Mouse (Mus musculus) CH12.LX (cell line): ENCODE measurements at regions not wholly inside any gene's neighbourhood (a gene's known extent, or its start where the extent isn't known, plus 50 kb on each side); places are given as distances from the start of the nearest gene placed in this dataset.

ENCODE experiments used
- DNase-seq: peaks from one replicate; pipeline ENCODE4 v3.0.0-alpha.2; 2013; ENCODE audit errors: extremely low read depth
- H3K27ac ChIP-seq: 2 replicates; pipeline ENCODE4 v1.5.1; 2012; ENCODE audit warnings: low read depth, mild to moderate bottlenecking, control low read depth, moderate library complexity; ENCODE audit not compliant: insufficient read depth
- H3K27me3 ChIP-seq: replicated peaks from 2 replicates; pipeline ENCODE3; 2012; ENCODE audit warnings: inconsistent platforms
- H3K36me3 ChIP-seq, 2 experiments: replicated peaks in 1 of 2; 2 replicates each; pipeline versions ENCODE3 to v1.6.1; 2012; ENCODE audit warnings: inconsistent platforms in 1 of 2, low read length in 1 of 2, mild to moderate bottlenecking in 1 of 2, mixed read lengths in 1 of 2, moderate library complexity in 1 of 2; ENCODE audit not compliant: control insufficient read depth in 1 of 2, insufficient read depth in 1 of 2
- H3K4me1 ChIP-seq, 2 experiments: 2 replicates each; pipeline ENCODE4 v1.6.1; 2012; ENCODE audit warnings: inconsistent platforms in 1 of 2, moderate library complexity in 1 of 2; ENCODE audit not compliant: insufficient read depth in 2 of 2, control insufficient read depth in 1 of 2
- H3K4me2 ChIP-seq: 2 replicates; pipeline ENCODE4 v1.6.1; 2012; ENCODE audit warnings: low read depth, mild to moderate bottlenecking, control low read depth; ENCODE audit not compliant: poor library complexity, insufficient read depth, severe bottlenecking
- H3K4me3 ChIP-seq, 3 experiments: fragments of 150-350 bp in 1 of 3; sonication (generic) in 1 of 3; replicated peaks in 1 of 3; 2 replicates each; pipeline versions ENCODE3 to v1.5.1; 2011 to 2012; ENCODE audit warnings: low read depth in 2 of 3, low read length in 2 of 3, mild to moderate bottlenecking in 2 of 3, moderate library complexity in 2 of 3, control low read depth in 1 of 3, improper control_type of control experiment in 1 of 3, inconsistent platforms in 1 of 3, mixed read lengths in 1 of 3; ENCODE audit not compliant: poor library complexity in 1 of 3
- H3K79me2 ChIP-seq: replicated peaks from 2 replicates; pipeline ENCODE4 v1.6.1; 2012; ENCODE audit warnings: mild to moderate bottlenecking, moderate library complexity; ENCODE audit not compliant: control insufficient read depth, poor library complexity, insufficient read depth, severe bottlenecking; ENCODE audit errors: extremely low read depth
- H3K9ac ChIP-seq: 2 replicates; pipeline ENCODE4 v1.6.1; 2012; ENCODE audit warnings: low read depth, mild to moderate bottlenecking, control low read depth, moderate library complexity; ENCODE audit not compliant: insufficient read depth
- H3K9me3 ChIP-seq: replicated peaks from 2 replicates; pipeline ENCODE3; 2012; ENCODE audit warnings: low read length, inconsistent platforms, mixed read lengths
- CHD1 ChIP-seq: IDR thresholded peaks from 2 replicates; pipeline ENCODE4 v1.6.1; 2012; ENCODE audit warnings: low read depth, low read length, improper control_type of control experiment, inconsistent platforms
- ELF1 ChIP-seq: IDR thresholded peaks from 2 replicates; pipeline ENCODE4 v1.6.1; 2014; ENCODE audit warnings: low read depth, mild to moderate bottlenecking, inconsistent platforms, low read length, improper control_type of control experiment
- EP300 ChIP-seq: IDR thresholded peaks from 2 replicates; pipeline ENCODE4 v1.6.1; 2011; ENCODE audit warnings: low read length, improper control_type of control experiment
- ETS1 ChIP-seq: conservative IDR thresholded peaks from 2 replicates; pipeline ENCODE4 v1.6.1; 2012; ENCODE audit warnings: low read depth, mild to moderate bottlenecking, inconsistent platforms, low read length, improper control_type of control experiment, moderate library complexity
- GABPA ChIP-seq: IDR thresholded peaks from 2 replicates; pipeline ENCODE4 v1.6.1; 2012; ENCODE audit warnings: low read depth, low read length, improper control_type of control experiment, inconsistent platforms; ENCODE audit not compliant: insufficient replicate concordance
- HCFC1 ChIP-seq: IDR thresholded peaks from 2 replicates; pipeline ENCODE4 v1.6.1; 2012; ENCODE audit warnings: low read depth, mild to moderate bottlenecking, inconsistent platforms, low read length, improper control_type of control experiment
- IRF4 ChIP-seq: IDR thresholded peaks from 2 replicates; pipeline ENCODE4 v1.6.1; 2014; ENCODE audit warnings: low read depth, mild to moderate bottlenecking, inconsistent platforms, low read length, improper control_type of control experiment
- JUN ChIP-seq: IDR thresholded peaks from 2 replicates; pipeline ENCODE4 v1.6.1; 2011; ENCODE audit warnings: low read depth, mild to moderate bottlenecking, low read length, improper control_type of control experiment, moderate library complexity; ENCODE audit not compliant: insufficient read depth
- JUND ChIP-seq: conservative IDR thresholded peaks from 2 replicates; pipeline ENCODE4 v1.6.1; 2011; ENCODE audit warnings: low read depth, low read length, improper control_type of control experiment
- KAT2A ChIP-seq: IDR thresholded peaks from 2 replicates; pipeline ENCODE4 v1.6.1; 2012; ENCODE audit warnings: low read length, improper control_type of control experiment, inconsistent platforms; ENCODE audit not compliant: insufficient replicate concordance
- MAZ ChIP-seq: IDR thresholded peaks from 2 replicates; pipeline ENCODE4 v1.6.1; 2012; ENCODE audit warnings: low read depth, mild to moderate bottlenecking, inconsistent platforms, low read length, improper control_type of control experiment, moderate library complexity
- MXI1 ChIP-seq: IDR thresholded peaks from 2 replicates; pipeline ENCODE4 v1.6.1; 2011; ENCODE audit warnings: mild to moderate bottlenecking, low read depth, low read length, improper control_type of control experiment
- NELFE ChIP-seq: IDR thresholded peaks from 2 replicates; pipeline ENCODE4 v1.6.1; 2011; ENCODE audit warnings: low read depth, low read length, improper control_type of control experiment
- PAX5 ChIP-seq: IDR thresholded peaks from 2 replicates; pipeline ENCODE4 v1.6.1; 2012; ENCODE audit warnings: low read length, inconsistent platforms, mixed read lengths
- RCOR1 ChIP-seq: conservative IDR thresholded peaks from 2 replicates; pipeline ENCODE4 v1.6.1; 2012; ENCODE audit warnings: low read depth, mild to moderate bottlenecking, inconsistent platforms, low read length, improper control_type of control experiment
- TBP ChIP-seq: conservative IDR thresholded peaks from 2 replicates; pipeline ENCODE4 v1.6.1; 2011; ENCODE audit warnings: low read depth, low read length, improper control_type of control experiment
- TCF12 ChIP-seq: IDR thresholded peaks from 2 replicates; pipeline ENCODE4 v1.6.1; 2014; ENCODE audit warnings: low read depth, mild to moderate bottlenecking, inconsistent platforms, low read length, improper control_type of control experiment
- USF1 ChIP-seq: IDR thresholded peaks from 2 replicates; pipeline ENCODE4 v1.6.1; 2014; ENCODE audit warnings: low read depth, mild to moderate bottlenecking, inconsistent platforms, low read length, improper control_type of control experiment
- USF2 ChIP-seq: conservative IDR thresholded peaks from 2 replicates; pipeline ENCODE4 v1.6.1; 2011; ENCODE audit warnings: low read depth, low read length, improper control_type of control experiment
- ZC3H11A ChIP-seq: IDR thresholded peaks from 2 replicates; pipeline ENCODE4 v1.6.1; 2012; ENCODE audit warnings: low read depth, mild to moderate bottlenecking, inconsistent platforms, low read length, improper control_type of control experiment
- dilution Hi-C: fragments of 300-500 bp; cut with MboI; formaldehyde crosslinking; loops from 2 replicates; pipeline ENCODE4 v1.14.3; 2020; ENCODE audit warnings: low sequenced_read_pairs; ENCODE audit not compliant: extremely low pct_unique_long_range_greater_than_20kb, extremely low pct_ligation_motif_present
- in situ Hi-C: fragments of 300-500 bp; cut with MboI; formaldehyde crosslinking; loops from 3 replicates; pipeline ENCODE4 v1.14.3; 2019; ENCODE audit warnings: low sequenced_read_pairs, low pct_ligation_motif_present, low pct_unique_long_range_greater_than_20kb, mixed read lengths

- dilution Hi-C loops: no loop called here
- no peak overlapping the region for H3K27ac ChIP-seq
- H3K4me3 ChIP-seq: no peak overlapping the region
- no peaks in the 10 kb centered on the region for H3K36me3 ChIP-seq
- no peak overlapping the region for H3K9ac ChIP-seq
- TF ChIP-seq IRF4: no peak
- TF ChIP-seq MXI1: no peak
- no peak for TF ChIP-seq ELF1
- H3K4me2 ChIP-seq: no peak overlapping the region
- no peaks in the 10 kb centered on the region for H3K4me1 ChIP-seq
- H3K79me2 ChIP-seq: no peaks in the 10 kb centered on the region
- no peaks in the 10 kb centered on the region for H3K9me3 ChIP-seq
- no peak for DNase-seq
- in situ Hi-C loops: no loop called here
- H3K27me3 ChIP-seq: no peaks in the 10 kb centered on the region
Observed at GRCm38 (mm10) chr17:4866026-4866896, 127.9 kb upstream of the Arid1b start.

GRCm38 (mm10) chr17:4867083-4867482 is 127.0 kb upstream of the Arid1b start:
- in situ Hi-C loops: no loop called here
- Histone ChIP-seq H3K36me3 (no peaks in the 10 kb centered on the region), H3K79me2 (no peaks in the 10 kb centered on the region)
- TF ChIP-seq IRF4 (no peak), TCF12 (no peak), JUND (no peak), KAT2A (no peak), NELFE (no peak), USF2 (no peak), HCFC1 (no peak), ETS1 (no peak), ZC3H11A (no peak)
- TF ChIP-seq, all 38 proteins: peak for 0
- dilution Hi-C loops: no loop called here
- no peaks in the 10 kb centered on the region for H3K27me3 ChIP-seq
- no peak overlapping the region for H3K27ac ChIP-seq
- no peaks in the 10 kb centered on the region for H3K9me3 ChIP-seq
- H3K4me3 ChIP-seq: no peak overlapping the region
- H3K9ac ChIP-seq: no peak overlapping the region
- DNase-seq: no peak
- H3K4me1 ChIP-seq: no peaks in the 10 kb centered on the region
- H3K4me2 ChIP-seq: no peak overlapping the region

GRCm38 (mm10) chr17:4867754-4868445 is 126.2 kb upstream of the Arid1b start:
- no peaks in the 10 kb centered on the region for H3K9me3 ChIP-seq
- H3K4me2 ChIP-seq: no peak overlapping the region
- dilution Hi-C loops: no loop called here
- H3K27ac ChIP-seq: no peak overlapping the region
- H3K27me3 ChIP-seq: no peaks in the 10 kb centered on the region
- H3K36me3 ChIP-seq: no peaks in the 10 kb centered on the region
- no peak overlapping the region for H3K9ac ChIP-seq
- in situ Hi-C loops: no loop called here
- no peaks in the 10 kb centered on the region for H3K4me1 ChIP-seq
- no peaks in the 10 kb centered on the region for H3K79me2 ChIP-seq
- TF ChIP-seq EP300 (no peak), ETS1 (no peak), IRF4 (no peak), CHD1 (no peak), PAX5 (no peak), USF1 (no peak), RCOR1 (no peak), GABPA (no peak), JUN (no peak), ELF1 (no peak), TBP (no peak), TCF12 (no peak), MAZ (no peak)
- DNase-seq: no peak
- no peak overlapping the region for H3K4me3 ChIP-seq
